Mouse (Mus musculus) CH12.LX (cell line): Measurements from ENCODE around the gene Cblb. TPM values are rescaled to one million over a fixed set of nuclear protein-coding genes. Genes with fewer than 3 reads are reported as not detected.

ENCODE experiments used
- DNase-seq: peaks from one replicate; pipeline ENCODE4 v3.0.0-alpha.2; 2013; ENCODE audit errors: extremely low read depth
- H3K27ac ChIP-seq: 2 replicates; pipeline ENCODE4 v1.5.1; 2012; ENCODE audit warnings: low read depth, mild to moderate bottlenecking, control low read depth, moderate library complexity; ENCODE audit not compliant: insufficient read depth
- H3K27me3 ChIP-seq: replicated peaks from 2 replicates; pipeline ENCODE3; 2012; ENCODE audit warnings: inconsistent platforms
- H3K36me3 ChIP-seq, 2 experiments: replicated peaks in 1 of 2; 2 replicates each; pipeline versions ENCODE3 to v1.6.1; 2012; ENCODE audit warnings: inconsistent platforms in 1 of 2, low read length in 1 of 2, mild to moderate bottlenecking in 1 of 2, mixed read lengths in 1 of 2, moderate library complexity in 1 of 2; ENCODE audit not compliant: control insufficient read depth in 1 of 2, insufficient read depth in 1 of 2
- H3K4me1 ChIP-seq, 2 experiments: 2 replicates each; pipeline ENCODE4 v1.6.1; 2012; ENCODE audit warnings: inconsistent platforms in 1 of 2, moderate library complexity in 1 of 2; ENCODE audit not compliant: insufficient read depth in 2 of 2, control insufficient read depth in 1 of 2
- H3K4me2 ChIP-seq: 2 replicates; pipeline ENCODE4 v1.6.1; 2012; ENCODE audit warnings: low read depth, mild to moderate bottlenecking, control low read depth; ENCODE audit not compliant: poor library complexity, insufficient read depth, severe bottlenecking
- H3K4me3 ChIP-seq, 3 experiments: fragments of 150-350 bp in 1 of 3; sonication (generic) in 1 of 3; replicated peaks in 1 of 3; 2 replicates each; pipeline versions ENCODE3 to v1.5.1; 2011 to 2012; ENCODE audit warnings: low read depth in 2 of 3, low read length in 2 of 3, mild to moderate bottlenecking in 2 of 3, moderate library complexity in 2 of 3, control low read depth in 1 of 3, improper control_type of control experiment in 1 of 3, inconsistent platforms in 1 of 3, mixed read lengths in 1 of 3; ENCODE audit not compliant: poor library complexity in 1 of 3
- H3K79me2 ChIP-seq: replicated peaks from 2 replicates; pipeline ENCODE4 v1.6.1; 2012; ENCODE audit warnings: mild to moderate bottlenecking, moderate library complexity; ENCODE audit not compliant: control insufficient read depth, poor library complexity, insufficient read depth, severe bottlenecking; ENCODE audit errors: extremely low read depth
- H3K9ac ChIP-seq: 2 replicates; pipeline ENCODE4 v1.6.1; 2012; ENCODE audit warnings: low read depth, mild to moderate bottlenecking, control low read depth, moderate library complexity; ENCODE audit not compliant: insufficient read depth
- H3K9me3 ChIP-seq: replicated peaks from 2 replicates; pipeline ENCODE3; 2012; ENCODE audit warnings: low read length, inconsistent platforms, mixed read lengths
- CTCF ChIP-seq, 2 experiments: IDR thresholded peaks in 1 of 2; conservative IDR thresholded peaks in 1 of 2; 2 replicates each; pipeline ENCODE4 v1.5.1; 2011 to 2012; ENCODE audit warnings: low read depth in 2 of 2, low read length in 2 of 2, improper control_type of control experiment in 1 of 2, inconsistent platforms in 1 of 2, mild to moderate bottlenecking in 1 of 2, moderate library complexity in 1 of 2
- ELF1 ChIP-seq: IDR thresholded peaks from 2 replicates; pipeline ENCODE4 v1.6.1; 2014; ENCODE audit warnings: low read depth, mild to moderate bottlenecking, inconsistent platforms, low read length, improper control_type of control experiment
- EP300 ChIP-seq: IDR thresholded peaks from 2 replicates; pipeline ENCODE4 v1.6.1; 2011; ENCODE audit warnings: low read length, improper control_type of control experiment
- ETS1 ChIP-seq: conservative IDR thresholded peaks from 2 replicates; pipeline ENCODE4 v1.6.1; 2012; ENCODE audit warnings: low read depth, mild to moderate bottlenecking, inconsistent platforms, low read length, improper control_type of control experiment, moderate library complexity
- GABPA ChIP-seq: IDR thresholded peaks from 2 replicates; pipeline ENCODE4 v1.6.1; 2012; ENCODE audit warnings: low read depth, low read length, improper control_type of control experiment, inconsistent platforms; ENCODE audit not compliant: insufficient replicate concordance
- IRF4 ChIP-seq: IDR thresholded peaks from 2 replicates; pipeline ENCODE4 v1.6.1; 2014; ENCODE audit warnings: low read depth, mild to moderate bottlenecking, inconsistent platforms, low read length, improper control_type of control experiment
- JUN ChIP-seq: IDR thresholded peaks from 2 replicates; pipeline ENCODE4 v1.6.1; 2011; ENCODE audit warnings: low read depth, mild to moderate bottlenecking, low read length, improper control_type of control experiment, moderate library complexity; ENCODE audit not compliant: insufficient read depth
- KAT2A ChIP-seq: IDR thresholded peaks from 2 replicates; pipeline ENCODE4 v1.6.1; 2012; ENCODE audit warnings: low read length, improper control_type of control experiment, inconsistent platforms; ENCODE audit not compliant: insufficient replicate concordance
- MAFK ChIP-seq: IDR thresholded peaks from 2 replicates; pipeline ENCODE4 v1.6.1; 2011; ENCODE audit warnings: low read length, improper control_type of control experiment; ENCODE audit not compliant: insufficient replicate concordance
- MAX ChIP-seq: IDR thresholded peaks from 2 replicates; pipeline ENCODE4 v1.6.1; 2011; ENCODE audit warnings: low read length, improper control_type of control experiment
- MAZ ChIP-seq: IDR thresholded peaks from 2 replicates; pipeline ENCODE4 v1.6.1; 2012; ENCODE audit warnings: low read depth, mild to moderate bottlenecking, inconsistent platforms, low read length, improper control_type of control experiment, moderate library complexity
- MEF2A ChIP-seq: IDR thresholded peaks from 2 replicates; pipeline ENCODE4 v1.6.1; 2014; ENCODE audit warnings: low read depth, mild to moderate bottlenecking, inconsistent platforms, low read length, improper control_type of control experiment, borderline replicate concordance
- MXI1 ChIP-seq: IDR thresholded peaks from 2 replicates; pipeline ENCODE4 v1.6.1; 2011; ENCODE audit warnings: mild to moderate bottlenecking, low read depth, low read length, improper control_type of control experiment
- MYC ChIP-seq: IDR thresholded peaks from 2 replicates; pipeline ENCODE4 v1.6.1; 2011; ENCODE audit warnings: low read depth, mild to moderate bottlenecking, improper control_type of control experiment, low read length
- NELFE ChIP-seq: IDR thresholded peaks from 2 replicates; pipeline ENCODE4 v1.6.1; 2011; ENCODE audit warnings: low read depth, low read length, improper control_type of control experiment
- NRF1 ChIP-seq: IDR thresholded peaks from 2 replicates; pipeline ENCODE4 v1.6.1; 2014; ENCODE audit warnings: low read depth, mild to moderate bottlenecking, inconsistent platforms, low read length, improper control_type of control experiment, moderate library complexity
- PAX5 ChIP-seq: IDR thresholded peaks from 2 replicates; pipeline ENCODE4 v1.6.1; 2012; ENCODE audit warnings: low read length, inconsistent platforms, mixed read lengths
- POLR2A ChIP-seq: IDR thresholded peaks from 2 replicates; pipeline ENCODE4 v1.6.1; 2011; ENCODE audit warnings: low read depth, mild to moderate bottlenecking, improper control_type of control experiment, low read length
- POLR2AphosphoS2 ChIP-seq: IDR thresholded peaks from 2 replicates; pipeline ENCODE4 v1.6.1; 2011; ENCODE audit warnings: low read depth, low read length, improper control_type of control experiment
- RAD21 ChIP-seq: IDR thresholded peaks from 2 replicates; pipeline ENCODE4 v1.6.1; 2011; ENCODE audit warnings: low read depth, mild to moderate bottlenecking, low read length, improper control_type of control experiment, moderate library complexity
- RCOR1 ChIP-seq: conservative IDR thresholded peaks from 2 replicates; pipeline ENCODE4 v1.6.1; 2012; ENCODE audit warnings: low read depth, mild to moderate bottlenecking, inconsistent platforms, low read length, improper control_type of control experiment
- SIN3A ChIP-seq: IDR thresholded peaks from 2 replicates; pipeline ENCODE4 v1.6.1; 2012; ENCODE audit warnings: low read length, improper control_type of control experiment, inconsistent platforms
- SMC3 ChIP-seq: IDR thresholded peaks from 2 replicates; pipeline ENCODE4 v1.6.1; 2011; ENCODE audit warnings: low read depth, low read length, improper control_type of control experiment
- TBP ChIP-seq: conservative IDR thresholded peaks from 2 replicates; pipeline ENCODE4 v1.6.1; 2011; ENCODE audit warnings: low read depth, low read length, improper control_type of control experiment
- TCF12 ChIP-seq: IDR thresholded peaks from 2 replicates; pipeline ENCODE4 v1.6.1; 2014; ENCODE audit warnings: low read depth, mild to moderate bottlenecking, inconsistent platforms, low read length, improper control_type of control experiment
- UBTF ChIP-seq: IDR thresholded peaks from 2 replicates; pipeline ENCODE4 v1.6.1; 2012; ENCODE audit warnings: low read depth, mild to moderate bottlenecking, inconsistent platforms, low read length, improper control_type of control experiment, moderate library complexity
- USF2 ChIP-seq: conservative IDR thresholded peaks from 2 replicates; pipeline ENCODE4 v1.6.1; 2011; ENCODE audit warnings: low read depth, low read length, improper control_type of control experiment
- ZC3H11A ChIP-seq: IDR thresholded peaks from 2 replicates; pipeline ENCODE4 v1.6.1; 2012; ENCODE audit warnings: low read depth, mild to moderate bottlenecking, inconsistent platforms, low read length, improper control_type of control experiment
- ZKSCAN1 ChIP-seq: IDR thresholded peaks from 2 replicates; pipeline ENCODE4 v1.6.1; 2012; ENCODE audit warnings: low read depth, inconsistent platforms, low read length, improper control_type of control experiment, borderline replicate concordance
- ZMIZ1 ChIP-seq: IDR thresholded peaks from 2 replicates; pipeline ENCODE4 v1.6.1; 2012; ENCODE audit warnings: low read depth, mild to moderate bottlenecking, inconsistent platforms, low read length, improper control_type of control experiment
- ZNF384 ChIP-seq: IDR thresholded peaks from 2 replicates; pipeline ENCODE4 v1.6.1; 2012; ENCODE audit warnings: low read depth, low read length, improper control_type of control experiment, inconsistent platforms
- dilution Hi-C: fragments of 300-500 bp; cut with MboI; formaldehyde crosslinking; loops from 2 replicates; pipeline ENCODE4 v1.14.3; 2020; ENCODE audit warnings: low sequenced_read_pairs; ENCODE audit not compliant: extremely low pct_unique_long_range_greater_than_20kb, extremely low pct_ligation_motif_present
- in situ Hi-C: fragments of 300-500 bp; cut with MboI; formaldehyde crosslinking; loops from 3 replicates; pipeline ENCODE4 v1.14.3; 2019; ENCODE audit warnings: low sequenced_read_pairs, low pct_ligation_motif_present, low pct_unique_long_range_greater_than_20kb, mixed read lengths
- polyA plus RNA-seq: library from polyadenylated mRNA; unstranded; fragments of >175 nt; gene quantifications from 2 replicates; pipeline ENCODE4 v1.2.1, GENCODE M21; 2012; ENCODE audit warnings: low read depth; ENCODE audit not compliant: insufficient read length
- total RNA-seq, 2 experiments: library from RNA; depleted of rRNA; stranded (reverse); fragments of 300-350 nt in 1 of 2; fragments of >200 nt in 1 of 2; gene quantifications; 2 replicates each; pipeline ENCODE4 v1.2.3; 2012 to 2014

The Cblb gene
- total and polyA plus RNA-seq, 3 experiments: 3.5 to 18.9 (median 6.3) TPM

DNA sequence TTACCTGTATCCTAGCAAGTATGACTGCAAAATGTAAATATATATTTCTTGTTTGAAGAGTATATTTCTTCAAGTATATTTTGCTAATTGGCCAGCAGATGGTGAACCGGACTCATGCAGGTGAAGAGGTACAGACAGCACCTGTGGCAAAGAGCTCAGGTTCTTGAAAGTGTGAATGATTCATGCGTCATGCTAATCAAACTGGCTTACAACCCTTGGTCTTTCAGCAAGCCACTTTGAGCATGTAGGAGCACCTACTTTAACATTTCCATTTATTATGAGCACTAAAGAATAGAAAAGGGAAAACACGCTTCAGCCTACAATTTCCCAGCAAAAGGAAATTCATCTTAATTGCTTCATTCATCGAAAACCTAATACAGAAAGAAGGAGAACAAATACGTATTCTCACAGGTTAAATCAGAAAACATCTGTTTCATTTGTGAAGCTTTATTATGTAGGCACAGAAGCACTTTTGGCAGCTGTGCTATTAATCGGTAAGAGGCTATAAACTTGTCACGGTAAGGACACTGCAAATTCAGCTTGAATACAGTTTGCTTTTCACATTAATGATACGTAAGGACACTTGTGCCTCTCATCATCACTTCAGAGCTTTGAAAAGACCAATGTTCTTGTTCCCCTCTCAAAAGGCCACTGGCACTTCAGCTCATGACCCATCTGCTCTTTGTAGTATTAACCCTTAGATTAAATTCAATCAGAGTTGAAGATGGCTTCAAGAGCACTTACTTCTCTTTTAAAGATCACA is 180.0 kb downstream of the Cblb start:
- dilution Hi-C loops (no loop called here), in situ Hi-C loops (loop anchor here (25.0 kb wide), 2 partner anchors 899 to 1026 kb away; no protein-coding TSS in a partner anchor)
- TF ChIP-seq RAD21: peak; percentile 20
- TF ChIP-seq UBTF: no peak
- peak in 1 of 2 experiments; percentile 20; a peak in 1 of 4 replicates for TF ChIP-seq CTCF (conservative IDR thresholded peaks at IDR 0.05 in 1 of 2, IDR thresholded peaks at IDR 0.05 in 1 of 2; ENCODE audit: low read depth in 2 of 2, low read length in 2 of 2)

GRCm38 (mm10) chr16:52219069-52219468 is 188.0 kb downstream of the Cblb start:
- no peaks in the 10 kb centered on the region for H3K36me3 ChIP-seq
- no peak overlapping the region for H3K4me3 ChIP-seq
- no peaks in the 10 kb centered on the region for H3K79me2 ChIP-seq
- H3K27me3 ChIP-seq: no peaks in the 10 kb centered on the region
- 0 out of 2 replicates have a peak overlapping the region, but pooled peaks have one; percentile 50 for H3K4me2 ChIP-seq
- no peaks in the 10 kb centered on the region for H3K9me3 ChIP-seq
- H3K9ac ChIP-seq: no peak overlapping the region
- dilution Hi-C loops: no loop called here
- DNase-seq: peak; percentile 82
- in situ Hi-C loops: loop anchor here (25.0 kb wide), 2 partner anchors 907 to 1018 kb away; no protein-coding TSS in a partner anchor
- H3K27ac ChIP-seq: no peak overlapping the region
- H3K4me1 ChIP-seq: peaks cover 4 to 13% of the 10 kb centered on the region in 2 experiments; a peak in 2 of 4 replicates
- TF ChIP-seq ETS1: no peak
- no peak for TF ChIP-seq ZNF384
- TF ChIP-seq USF2: no peak
- peak; percentile 95 to 96 for TF ChIP-seq CTCF (conservative IDR thresholded peaks at IDR 0.05 in 1 of 2, IDR thresholded peaks at IDR 0.05 in 1 of 2; ENCODE audit: low read depth in 2 of 2, low read length in 2 of 2)
- peak; percentile 42; the same call in 1 of the 2 replicates for TF ChIP-seq IRF4
- no peak for TF ChIP-seq TBP
- no peak for TF ChIP-seq POLR2AphosphoS2
- TF ChIP-seq ZC3H11A: peak; percentile 85
- no peak for TF ChIP-seq TCF12
- TF ChIP-seq EP300: no peak
- TF ChIP-seq NELFE: no peak; the same call in 1 of the 2 replicates
- no peak for TF ChIP-seq ZMIZ1
- TF ChIP-seq PAX5: no peak
- TF ChIP-seq JUN: no peak
- no peak for TF ChIP-seq MAX
- no peak for TF ChIP-seq POLR2A
- no peak for TF ChIP-seq MAZ
- no peak for TF ChIP-seq RCOR1
- TF ChIP-seq SIN3A: 0 out of 2 replicates have a peak, but pooled peaks have one; percentile 2
- TF ChIP-seq KAT2A: no peak
- no peak for TF ChIP-seq MXI1
- peak; percentile 93 for TF ChIP-seq SMC3
- no peak for TF ChIP-seq MAFK
- TF ChIP-seq ELF1: no peak; the same call in 1 of the 2 replicates
- no peak for TF ChIP-seq ZKSCAN1
- TF ChIP-seq MYC: no peak; the same call in 1 of the 2 replicates
- peak; percentile 40; the same call in 1 of the 2 replicates for TF ChIP-seq MEF2A
- no peak; the same call in none of the 2 replicates for TF ChIP-seq RAD21
- TF ChIP-seq NRF1: no peak
- no peak for TF ChIP-seq GABPA

More for the DNA sequence above, 180.0 kb downstream of the Cblb start:
- H3K4me2 ChIP-seq: no peak overlapping the region
- no peaks in the 10 kb centered on the region for H3K79me2 ChIP-seq
- H3K4me1 ChIP-seq: peaks cover 0 to 4% of the 10 kb centered on the region in 2 experiments; a peak in 1 of 4 replicates
- DNase-seq: no peak
- no peak overlapping the region for H3K9ac ChIP-seq
- no peaks in the 10 kb centered on the region for H3K9me3 ChIP-seq
- H3K36me3 ChIP-seq: peaks cover 0 to 7% of the 10 kb centered on the region in 2 experiments
- no peak overlapping the region for H3K27ac ChIP-seq
- no peak overlapping the region for H3K4me3 ChIP-seq
- no peaks in the 10 kb centered on the region for H3K27me3 ChIP-seq
